Mouse (Mus musculus): ENCODE results near the gene Trpc7. TPM values are rescaled to one million over a fixed set of nuclear protein-coding genes. Genes with fewer than 3 reads are reported as not detected.
A peak's percentile ranks its signal among the peaks of the same experiment; 100 is the strongest.

Gene Trpc7
- polyA plus RNA-seq, 1 experiment = not detected

DNA sequence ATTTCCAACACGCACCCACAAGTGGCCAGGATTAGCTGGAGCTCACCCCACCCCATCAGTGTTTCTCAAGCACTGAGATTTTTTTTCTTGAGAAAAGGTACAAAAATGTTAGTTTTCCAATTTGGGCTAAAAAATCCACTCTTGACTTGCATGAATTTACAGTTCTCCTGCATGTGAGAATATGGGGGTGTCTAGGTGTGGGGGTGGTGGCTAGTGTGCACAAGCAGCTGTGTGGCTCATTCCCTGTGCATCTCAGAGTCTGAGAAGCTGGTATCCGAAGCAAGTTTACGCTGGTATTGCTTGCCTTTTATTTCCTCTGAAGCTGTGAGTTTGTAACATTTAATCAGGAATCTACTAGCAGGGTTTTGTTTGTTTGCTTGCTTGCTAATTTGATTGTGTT lies 105.1 kb downstream of the Trpc7 start:
- DNase-seq (ENCODE audit: low read depth) = no peak

DNA sequence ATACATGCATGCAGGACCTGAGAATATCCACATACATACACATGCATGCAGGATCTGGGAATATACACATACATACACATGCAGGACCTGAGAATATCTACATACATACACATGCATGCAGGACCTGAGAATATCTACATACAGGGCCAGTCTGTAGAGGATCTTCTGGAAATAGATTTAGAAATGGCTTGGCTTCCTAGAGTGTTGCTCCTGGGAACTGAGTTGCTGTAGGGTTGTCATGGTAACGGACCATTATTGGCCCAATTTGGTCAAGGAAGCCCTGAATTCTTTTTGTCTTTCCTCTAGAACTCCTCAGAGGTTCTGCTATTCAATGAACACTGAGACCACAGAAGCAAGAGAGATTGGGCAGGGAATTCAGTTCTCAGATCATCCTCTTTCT lies 113.2 kb downstream of the Trpc7 start:
- no peak for DNase-seq (ENCODE audit: low read depth)

DNA sequence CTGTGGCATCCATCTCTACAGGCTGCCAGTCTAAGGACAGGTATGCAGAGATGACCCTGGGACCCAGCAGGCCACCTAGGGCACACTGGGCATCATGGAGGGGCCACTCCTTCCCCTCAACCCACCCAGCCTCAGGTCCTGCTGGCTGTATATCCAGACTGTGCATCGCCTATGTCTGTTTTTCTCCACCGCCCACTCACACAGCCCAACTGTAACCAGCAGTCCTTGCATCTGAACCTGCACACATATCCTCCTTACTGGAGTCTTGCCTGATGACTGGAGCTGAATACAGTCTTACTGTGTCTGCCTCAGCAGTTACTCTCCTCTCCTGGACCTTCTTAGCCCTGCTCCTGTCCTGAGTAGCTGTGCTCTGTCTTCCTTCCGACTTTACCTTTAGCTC lies 114.1 kb downstream of the Trpc7 start:
- DNase-seq (ENCODE audit: low read depth) = no peak

DNA sequence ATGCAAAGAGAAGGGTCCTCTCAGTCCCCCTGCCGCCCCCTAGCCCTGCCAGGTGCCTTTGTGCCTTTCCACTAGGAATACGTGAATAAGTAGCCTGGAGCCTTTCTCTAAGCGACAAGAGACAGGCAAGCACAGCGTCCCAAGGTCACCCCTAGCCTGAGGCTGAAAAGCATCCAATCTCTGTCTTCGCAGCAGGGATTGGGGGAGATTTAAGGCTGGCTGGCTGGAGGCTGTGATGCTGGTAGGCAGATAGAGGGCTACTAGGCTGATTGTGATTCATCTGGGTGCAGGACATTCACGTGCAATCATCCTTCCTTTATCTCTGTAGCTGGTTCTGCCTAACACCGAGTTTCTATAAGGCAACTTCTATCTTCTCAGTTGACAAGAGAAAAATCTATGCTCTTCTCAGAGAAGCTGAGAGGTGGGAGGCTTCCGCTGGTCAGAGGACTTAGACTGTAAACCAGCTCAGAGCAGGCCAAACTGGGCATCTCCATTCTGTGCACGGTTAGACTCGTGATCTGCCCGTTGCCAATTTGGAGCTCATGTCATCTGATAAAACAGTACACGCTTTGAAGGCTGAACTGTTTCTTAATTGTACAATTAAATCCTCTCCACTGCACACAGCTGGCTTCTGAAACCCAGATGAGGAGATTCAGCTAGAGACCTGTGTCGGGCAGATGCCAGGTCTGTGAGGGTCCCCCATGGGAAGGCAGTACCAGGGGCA lies 114.9 kb downstream of the Trpc7 start:
- no peak for DNase-seq (ENCODE audit: low read depth)

DNA sequence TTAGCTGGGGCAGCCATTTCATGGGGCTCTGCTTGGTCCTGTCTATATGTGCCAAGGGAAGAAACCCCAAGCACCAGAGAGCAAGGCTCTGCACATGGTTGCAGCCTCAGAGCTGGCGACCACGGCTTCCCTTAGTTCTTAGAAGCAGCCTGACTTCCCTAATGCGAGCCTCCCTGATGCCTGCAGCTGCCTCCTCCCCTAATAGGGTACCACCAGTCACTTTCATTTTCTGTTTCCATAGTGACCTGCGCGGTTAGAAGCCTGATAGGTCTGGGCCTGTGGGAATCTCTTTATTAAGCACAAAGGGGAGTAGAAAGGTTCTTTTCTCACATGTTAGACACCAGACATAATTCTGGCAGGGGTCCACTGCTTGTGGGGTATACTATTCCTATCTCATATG lies 121.5 kb downstream of the Trpc7 start:
- no peak for DNase-seq (ENCODE audit: low read depth)

DNA sequence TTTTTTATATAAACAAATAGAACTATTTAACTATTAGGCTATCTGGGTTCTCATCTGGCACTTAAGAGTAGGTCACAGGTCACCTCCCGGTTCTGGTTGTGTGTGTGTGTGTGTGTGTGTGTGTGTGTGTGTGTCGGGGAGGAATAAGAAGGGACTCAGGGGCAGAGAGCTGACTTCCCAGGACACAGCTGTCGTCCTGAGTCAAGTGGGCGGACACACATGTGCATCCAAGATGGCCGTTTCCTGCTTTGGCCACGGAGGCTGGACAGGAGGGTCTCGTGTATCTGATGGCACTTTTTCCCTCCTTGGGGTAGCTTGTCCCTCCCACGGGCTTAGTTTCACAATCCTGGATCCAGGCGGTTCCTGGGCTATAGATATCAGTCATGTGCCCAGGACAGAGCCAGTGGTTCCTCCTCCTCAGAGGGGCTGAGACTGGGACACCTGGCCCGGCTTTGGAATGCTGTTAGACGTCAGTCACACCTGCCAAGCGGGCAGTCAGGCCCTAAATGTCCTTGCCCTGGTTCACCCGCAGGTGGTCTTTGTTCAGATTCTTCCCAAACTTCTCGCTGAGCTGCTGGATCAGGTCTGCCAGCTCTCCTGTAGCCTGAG lies 122.4 kb downstream of the Trpc7 start:
- DNase-seq (ENCODE audit: low read depth) = no peak

DNA sequence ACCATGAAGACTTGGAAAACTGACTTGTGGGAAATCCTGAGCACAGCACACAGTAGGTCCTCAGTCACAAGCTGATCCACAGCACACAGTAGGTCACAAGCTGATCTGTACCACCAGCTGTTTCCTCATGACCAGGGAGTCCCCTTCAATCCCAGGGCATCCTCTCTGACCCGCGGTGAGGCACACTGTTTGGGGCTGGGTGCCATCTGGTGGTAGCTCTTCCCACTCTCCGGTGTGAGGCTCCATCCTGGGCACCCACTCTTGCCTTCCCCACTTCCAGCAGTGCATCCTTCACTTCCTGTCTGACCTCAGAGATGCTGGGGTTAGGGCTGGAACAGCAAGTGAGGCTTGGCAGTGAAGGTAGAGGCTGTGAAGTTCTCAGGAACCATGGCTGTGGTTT lies 123.2 kb downstream of the Trpc7 start:
- no peak for DNase-seq (ENCODE audit: low read depth)

DNA sequence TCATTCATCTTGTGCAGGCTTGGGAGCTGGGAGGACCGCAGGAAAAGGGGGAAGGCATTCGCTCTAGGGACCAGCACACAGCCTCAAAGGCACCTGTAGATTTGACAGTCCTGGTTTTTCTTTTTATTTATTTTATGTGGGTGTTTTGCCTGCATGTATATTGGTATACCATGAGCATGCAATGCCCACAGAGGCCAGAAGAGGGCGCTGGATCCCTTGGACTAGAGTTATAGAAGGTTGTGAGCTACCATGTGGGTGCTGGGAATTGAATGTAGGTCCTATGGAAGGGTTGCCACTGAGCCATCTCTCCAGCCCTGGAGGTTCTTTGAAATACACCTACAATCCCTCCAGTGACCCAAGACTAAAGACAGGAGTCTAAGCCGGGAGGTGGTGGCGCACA lies 125.0 kb downstream of the Trpc7 start:
- DNase-seq (ENCODE audit: low read depth) = no peak

DNA sequence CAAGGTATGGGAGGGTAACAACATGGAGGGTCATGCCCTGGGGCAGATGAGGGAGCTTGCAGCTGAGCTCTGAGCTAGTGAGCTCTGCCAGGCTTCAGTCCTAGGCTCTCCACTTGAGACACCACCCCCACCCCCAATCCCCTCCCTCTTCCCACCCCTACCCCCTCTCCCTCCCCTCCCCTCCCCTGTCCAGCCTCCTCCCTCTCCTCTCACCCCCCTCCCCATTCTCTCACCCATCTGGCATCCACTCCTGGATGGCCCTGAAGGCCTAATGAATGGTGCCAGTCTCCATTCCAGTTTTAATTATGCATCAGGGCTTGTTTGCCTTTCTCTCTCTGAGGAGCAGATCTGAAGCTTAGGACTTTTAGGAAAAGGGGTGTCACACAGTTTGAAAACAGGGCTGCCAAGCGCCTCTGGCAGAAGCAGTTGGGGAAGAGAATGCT lies 125.6 kb downstream of the Trpc7 start:
- no peak for DNase-seq (ENCODE audit: low read depth)

DNA sequence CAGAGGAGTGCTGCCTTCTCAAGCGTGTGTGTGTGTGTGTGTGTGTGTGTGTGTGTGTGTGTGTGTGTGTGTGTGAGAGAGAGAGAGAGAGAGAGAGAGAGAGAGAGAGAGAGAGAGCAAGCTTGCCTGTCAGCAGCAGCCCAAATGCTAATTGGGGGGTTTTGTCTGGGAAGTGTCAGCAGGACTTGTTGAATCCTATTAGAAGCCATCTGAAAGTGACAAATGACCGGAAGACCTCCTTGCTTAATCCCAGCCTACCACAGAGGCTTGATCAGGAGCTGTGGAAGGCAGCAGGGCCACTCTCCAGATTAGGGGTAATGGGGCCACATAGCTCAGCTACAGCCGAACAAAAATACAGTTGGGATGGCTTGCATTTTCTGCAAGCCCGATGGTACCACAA lies 126.4 kb downstream of the Trpc7 start:
- DNase-seq (ENCODE audit: low read depth) = no peak

DNA sequence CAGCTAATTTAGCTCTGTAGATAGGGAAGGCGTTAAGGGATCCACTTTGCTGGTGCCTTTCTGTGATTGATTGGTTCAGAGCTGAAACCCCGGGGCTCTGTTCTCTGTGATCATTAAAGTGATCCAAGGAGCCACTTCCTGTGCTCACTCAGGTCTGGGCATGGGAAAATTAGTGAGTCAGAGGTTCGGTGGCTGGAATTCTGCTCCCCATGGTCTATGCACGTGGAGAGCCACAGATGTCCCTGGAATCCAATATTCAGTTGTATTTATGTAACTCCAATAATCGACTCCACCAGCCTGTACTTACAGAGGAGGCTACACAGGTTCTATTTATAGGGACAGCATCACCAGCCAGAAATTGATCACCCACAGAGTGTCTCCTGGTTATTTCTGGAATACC lies 129.6 kb downstream of the Trpc7 start:
- DNase-seq (ENCODE audit: low read depth) = no peak

DNA sequence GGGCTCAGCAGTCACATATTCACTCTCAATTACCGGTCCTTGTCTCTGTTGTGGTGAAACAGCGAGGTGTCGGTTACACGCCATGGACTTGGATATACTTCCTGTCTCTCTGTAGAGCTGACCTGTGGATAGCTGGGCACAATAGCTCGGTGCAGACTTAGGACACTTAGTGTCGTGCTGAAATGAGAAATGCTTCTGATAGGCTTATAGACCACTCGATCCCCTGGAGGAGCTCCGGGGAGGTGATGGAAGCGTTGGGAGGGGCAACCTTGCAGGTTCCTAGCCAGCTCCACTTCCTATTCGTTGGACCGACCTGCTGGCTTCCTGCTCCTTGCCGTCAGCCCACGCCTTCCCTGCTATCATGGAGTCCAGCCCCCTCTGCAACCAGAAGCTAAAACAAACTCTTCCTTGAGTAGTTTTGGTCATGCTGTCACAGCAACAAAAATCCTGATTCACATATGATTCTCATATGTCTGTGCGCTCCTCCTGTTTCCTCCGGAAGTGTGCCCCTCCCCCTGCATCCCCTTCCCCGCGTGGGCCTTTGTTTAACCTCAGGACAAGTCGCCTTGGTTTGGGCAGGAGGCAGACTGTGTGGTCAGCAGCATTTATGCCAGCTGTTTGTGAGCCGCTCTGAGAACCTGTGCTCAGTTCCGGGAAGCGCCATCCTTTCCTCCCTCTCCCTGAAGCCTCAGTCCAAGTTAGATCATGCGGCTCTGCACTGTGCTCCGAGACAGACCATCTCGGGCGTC lies 130.3 kb downstream of the Trpc7 start:
- DNase-seq (ENCODE audit: low read depth) = no peak

DNA sequence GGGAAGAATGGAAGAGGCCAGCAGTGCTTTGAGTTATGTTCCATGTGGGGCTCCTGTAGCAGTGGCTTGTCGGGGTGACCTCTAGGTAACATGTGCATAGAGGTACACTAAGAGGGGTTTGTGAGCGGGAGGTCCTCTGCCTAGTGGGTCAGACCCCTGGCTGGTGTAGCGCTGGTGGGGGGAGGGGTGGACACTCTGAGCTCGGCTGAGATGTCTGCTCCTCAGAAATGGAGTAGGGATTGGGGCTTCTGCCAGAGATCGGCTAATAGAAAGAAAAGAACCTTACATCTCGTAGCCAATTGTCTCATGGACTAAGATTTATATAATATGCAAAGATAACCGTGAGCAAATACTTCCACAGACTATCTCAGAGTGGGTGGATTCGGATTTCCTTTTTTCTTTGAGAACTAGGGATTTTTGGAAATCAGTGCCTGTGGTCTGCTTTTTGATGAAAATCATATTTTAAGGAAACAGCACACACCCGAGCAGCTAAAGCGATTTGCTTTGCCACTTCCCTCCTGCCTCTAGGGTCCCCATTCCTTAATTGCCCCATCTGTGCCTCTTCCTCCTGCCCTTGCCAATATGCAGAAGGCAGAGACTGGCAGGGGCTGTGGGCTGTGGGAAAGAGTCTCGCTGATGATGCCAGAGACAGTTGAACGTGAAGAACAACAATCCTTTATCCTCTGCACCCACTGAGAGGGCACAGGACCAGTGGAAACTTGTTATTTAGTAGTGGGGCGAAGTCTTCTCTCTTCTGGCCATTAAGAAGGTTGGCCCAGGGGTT lies 133.2 kb downstream of the Trpc7 start:
- DNase-seq (ENCODE audit: low read depth) = no peak

DNA sequence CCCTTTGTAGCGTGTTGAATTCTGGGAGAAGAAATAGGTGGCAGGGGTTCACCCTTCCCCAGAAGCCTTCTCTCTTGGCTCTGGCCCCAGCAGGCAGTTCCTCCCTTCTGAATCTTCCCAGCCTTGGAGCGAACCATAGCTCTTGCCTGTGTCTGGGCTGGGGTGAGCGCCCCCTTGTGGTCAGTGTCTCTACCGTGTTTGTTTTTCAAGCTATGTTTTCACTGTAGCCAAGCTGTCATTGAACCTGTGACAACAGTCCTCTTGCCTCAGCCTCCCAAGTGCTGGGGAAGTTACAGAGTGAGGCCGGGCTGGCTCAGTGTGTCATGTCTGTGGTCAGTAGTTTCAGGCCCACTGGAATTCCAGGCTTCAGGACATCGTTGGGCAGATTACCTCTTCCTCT lies 137.3 kb downstream of the Trpc7 start:
- no peak for DNase-seq (ENCODE audit: low read depth)

DNA sequence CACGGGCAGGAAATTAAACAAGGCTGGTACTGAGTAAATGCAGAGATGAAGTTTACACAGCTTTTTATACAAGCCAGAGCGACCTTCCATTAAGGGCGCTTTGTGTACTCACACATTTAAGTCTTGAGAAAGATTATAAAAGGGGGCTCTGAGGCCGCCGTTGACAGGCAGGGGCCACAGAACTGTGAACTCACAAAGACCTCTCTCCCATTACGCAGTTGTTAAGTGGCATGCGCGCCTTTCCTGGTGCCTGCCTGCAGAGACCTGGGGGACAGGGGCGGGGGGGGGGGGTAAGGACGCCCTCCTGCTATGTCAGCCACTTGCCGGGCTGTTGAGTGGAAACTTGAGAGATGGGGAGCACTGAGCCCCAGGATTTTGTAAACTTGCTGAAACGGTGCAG lies 138.6 kb downstream of the Trpc7 start:
- DNase-seq (ENCODE audit: low read depth) = no peak

DNA sequence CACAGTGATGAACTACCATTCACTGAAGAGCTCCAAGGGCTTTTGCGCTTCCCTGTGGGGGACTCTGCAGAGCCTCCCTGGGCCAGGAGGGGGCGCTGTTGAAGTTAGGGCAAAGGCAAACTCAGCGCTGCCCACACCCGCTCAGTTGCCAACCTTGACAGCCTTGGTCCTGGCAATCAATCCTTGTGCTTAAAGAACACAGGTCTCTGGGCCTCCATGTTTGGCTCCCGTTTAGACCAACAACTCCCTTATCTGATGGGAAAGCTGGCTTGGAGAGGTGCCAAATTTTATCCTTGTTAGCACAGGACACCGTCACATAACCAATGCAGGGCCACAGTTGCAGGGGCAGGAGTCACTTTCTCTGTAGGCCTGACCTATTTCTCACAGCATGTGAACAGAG lies 139.9 kb downstream of the Trpc7 start:
- peak; percentile 52 for DNase-seq (ENCODE audit: low read depth)

DNA sequence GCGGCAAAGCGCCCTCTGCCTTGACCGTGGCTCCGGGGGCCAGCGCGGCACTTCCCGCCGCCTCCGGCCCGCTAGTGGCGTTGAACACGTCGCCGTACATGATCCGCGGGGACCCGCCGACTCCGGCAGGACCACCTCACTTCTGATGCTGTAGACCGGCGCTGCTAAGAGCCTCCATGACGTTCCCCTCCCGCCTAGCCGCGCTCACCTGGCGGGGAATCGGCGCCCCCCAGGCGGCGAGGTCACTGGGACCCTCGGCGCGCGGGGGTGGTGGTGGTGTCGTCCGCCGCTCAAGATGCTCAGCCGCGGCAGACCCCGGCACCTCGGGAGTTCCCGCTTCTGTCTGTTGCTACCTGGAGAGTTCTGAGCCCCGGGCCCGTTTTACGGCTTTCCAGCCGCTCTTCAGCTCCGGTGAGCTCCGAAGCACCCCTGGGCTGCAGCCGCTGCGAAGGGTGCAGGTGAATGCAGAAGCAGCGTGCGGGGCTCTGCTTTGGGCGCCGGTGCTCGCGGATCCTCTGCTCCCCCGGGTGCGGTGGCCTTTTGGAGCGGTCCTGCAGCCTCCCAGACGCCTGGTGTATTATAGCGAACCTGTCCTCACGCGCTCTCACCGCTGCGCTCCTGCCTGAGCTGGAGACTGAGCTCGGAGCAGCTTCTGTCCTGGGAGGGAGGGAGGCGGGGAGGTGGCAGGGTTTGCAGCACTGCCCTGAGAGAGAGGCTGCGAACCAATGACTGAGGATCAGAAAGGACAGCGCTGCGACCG lies 142.4 kb downstream of the Trpc7 start, which contains the start of gene Gm45623:
Gene Gm45623, minus strand, starts transcription at position 636 of the 760 bp plus-strand sequence.
- no peak for DNase-seq (ENCODE audit: low read depth)

DNA sequence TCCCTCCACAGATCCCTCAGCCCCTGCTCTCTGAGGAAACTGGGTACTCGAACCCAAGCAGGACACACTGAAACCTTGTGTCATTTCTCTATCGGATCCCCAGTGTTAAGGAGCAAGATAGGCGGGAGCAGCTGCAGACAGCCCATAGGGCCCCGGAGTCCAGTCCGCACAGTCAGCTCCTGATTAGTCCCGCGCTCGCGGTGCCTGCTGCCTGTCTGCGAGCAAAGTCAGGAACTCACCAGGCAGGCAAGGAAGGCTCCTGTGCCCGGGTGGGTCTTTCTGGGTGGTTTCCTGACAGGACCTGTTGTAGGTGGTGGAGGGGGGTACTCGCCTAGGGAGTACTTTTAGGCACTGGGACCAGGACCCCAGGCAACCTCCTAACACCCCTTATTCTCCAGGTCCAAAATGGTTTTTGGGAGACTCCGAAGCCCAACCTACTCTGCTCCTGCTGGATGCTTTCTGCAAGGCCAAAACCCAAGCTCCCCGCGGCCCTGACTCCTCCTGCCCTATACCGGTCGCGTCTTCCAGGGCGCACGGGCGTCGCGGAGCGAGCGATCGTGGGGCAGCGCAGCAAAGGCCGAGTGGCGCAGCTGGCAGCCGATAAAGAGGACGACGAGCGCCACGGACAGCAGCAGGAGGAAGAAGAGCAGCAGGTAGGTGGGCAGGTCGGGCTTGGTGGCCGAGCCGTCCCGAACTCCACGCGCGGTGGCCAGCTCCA lies 143.2 kb downstream of the Trpc7 start:
- DNase-seq (ENCODE audit: low read depth) = no peak

DNA sequence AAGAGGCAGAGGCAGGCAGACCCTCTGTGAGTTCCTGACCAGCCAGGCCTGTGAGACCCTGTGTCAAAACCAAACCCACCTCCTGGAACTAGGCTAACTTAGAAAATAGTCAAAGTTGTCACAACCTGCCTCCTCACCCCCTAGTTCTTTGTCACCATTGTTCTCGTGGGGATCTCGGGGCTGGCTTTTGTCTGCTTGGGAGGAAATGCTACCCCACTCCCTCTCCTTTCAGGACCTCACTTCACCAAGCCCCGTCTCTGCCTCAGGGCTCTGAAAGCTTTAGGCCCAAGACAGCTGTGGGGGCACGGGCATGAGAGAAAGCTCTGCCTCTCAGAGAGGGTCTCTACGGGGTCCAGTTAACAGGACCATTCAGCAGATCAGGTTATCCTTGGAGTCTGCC lies 144.0 kb downstream of the Trpc7 start:
- no peak for DNase-seq (ENCODE audit: low read depth)

DNA sequence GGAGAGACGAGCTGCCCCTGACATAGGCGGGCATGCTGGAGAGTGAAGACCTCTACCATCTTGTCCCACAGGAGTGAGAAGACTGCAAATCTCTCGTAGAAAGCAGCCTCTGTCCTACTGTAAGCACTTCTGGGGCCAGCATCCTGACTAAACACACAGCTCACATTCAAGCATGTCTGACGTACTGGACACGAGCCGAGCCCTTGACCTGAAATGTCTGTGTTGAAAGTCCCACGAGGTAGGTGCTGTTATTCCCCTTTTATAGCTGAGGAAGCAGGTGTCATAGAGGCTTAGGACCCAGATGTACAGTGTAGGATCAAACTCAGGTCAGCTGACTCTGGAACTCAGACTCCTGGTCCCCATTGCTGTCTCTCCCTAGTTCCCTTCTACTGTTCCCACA lies 146.4 kb downstream of the Trpc7 start:
- no peak for DNase-seq (ENCODE audit: low read depth)

DNA sequence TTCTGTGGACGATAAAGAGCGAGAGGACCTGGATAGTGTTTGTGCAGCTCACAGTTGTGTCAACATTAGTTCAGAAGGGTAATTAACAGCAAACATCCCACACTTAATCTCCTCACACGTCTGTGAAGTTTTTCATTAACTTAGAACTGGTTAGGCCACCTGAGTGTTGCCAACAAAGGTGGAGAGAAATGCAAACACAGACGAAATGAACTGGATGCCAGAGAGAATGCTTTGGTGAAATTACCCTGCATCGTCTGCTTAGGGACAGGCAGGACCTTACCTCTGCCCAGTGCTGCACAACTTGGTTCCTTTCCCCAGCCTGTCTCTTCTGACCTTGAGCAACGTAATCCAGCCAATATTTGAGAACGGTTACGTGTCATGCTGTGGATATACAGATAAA lies 148.2 kb downstream of the Trpc7 start:
- peak; percentile 38 for DNase-seq (ENCODE audit: low read depth)

Data from gonadal fat pad, adult 2 months (tissue).